ENCODE assay signal across 9 mouse cellular contexts in the genomic region with DNA sequence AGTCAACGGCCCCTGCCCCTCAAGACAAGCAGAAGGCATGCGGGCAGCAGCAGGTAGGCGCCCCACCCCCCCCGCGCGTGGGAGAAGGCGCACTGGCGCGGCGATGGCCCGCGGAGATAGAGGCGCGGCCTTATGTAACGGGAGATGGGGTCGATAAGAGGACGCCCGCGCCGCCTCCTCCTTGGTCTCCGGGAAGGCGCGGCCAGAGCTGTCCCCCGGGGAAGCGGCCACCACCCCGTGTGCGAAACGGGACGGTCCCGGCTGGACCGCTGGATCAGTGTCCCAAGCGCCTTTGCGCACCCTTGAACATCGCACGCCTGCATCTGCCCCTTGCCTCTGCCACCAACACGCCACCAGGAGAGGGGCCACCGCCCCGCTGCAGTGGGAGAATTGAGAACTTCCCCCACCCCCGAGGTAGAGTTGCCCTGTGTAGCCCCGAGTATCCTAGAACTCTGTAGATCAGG. TPM values are rescaled to one million over a fixed set of nuclear protein-coding genes. Genes with fewer than 3 reads are reported as not detected.
DNase-seq lines count a peak whose midpoint lies in the region; ATAC-seq and TF ChIP-seq lines count a peak whose summit lies in the region.
"Had no signal": no experiment of that assay in that cellular context is flagged by ENCODE, and none has a peak within 500 bp of the region (broad histone marks: within the 10 kb centered on the region; RNA-seq: fewer than 3 reads in every experiment).

No protein-coding gene starts in this region.

- peak; percentile 57; the same call in 1 of the 2 replicates for ATAC-seq in kidney, embryonic 16.5 days (ENCODE audit: low FRiP score, low TSS enrichment)
- ATAC-seq in hindbrain, postnatal 0 days, result no peak
- 0 out of 2 replicates have a peak, but pooled peaks have one; percentile 28 for ATAC-seq in stomach, embryonic 14.5 days (ENCODE audit: insufficient number of reproducible peaks, insufficient read depth, low FRiP score, low read depth)

- H3K27ac ChIP-seq in kidney, embryonic 16.5 days (ENCODE audit: low read length), result no peak overlapping the region
- no peak overlapping the region for H3K27ac ChIP-seq in hindbrain, postnatal 0 days
- H3K27ac ChIP-seq in stomach, embryonic 14.5 days (ENCODE audit: low read length), result no peak overlapping the region

- H3K27me3 ChIP-seq in kidney, embryonic 16.5 days (ENCODE audit: insufficient read depth, low read length), result peaks cover 4% of the 10 kb centered on the region; the same call in 1 of the 2 replicates
- no peaks in the 10 kb centered on the region for H3K27me3 ChIP-seq in hindbrain, postnatal 0 days (ENCODE audit: insufficient read depth, low read length)
- 0 out of 2 replicates have a peak, but pooled peaks cover 2% of the 10 kb centered on the region for H3K27me3 ChIP-seq in stomach, embryonic 14.5 days (ENCODE audit: control insufficient read depth, insufficient read depth, low read length)

- H3K4me2 ChIP-seq in kidney, embryonic 16.5 days (replicated peaks; ENCODE audit: low read depth, low read length), result peak overlapping the region; percentile 74
- peak overlapping the region; percentile 62 for H3K4me2 ChIP-seq in hindbrain, postnatal 0 days (ENCODE audit: low read depth, low read length)
- H3K4me2 ChIP-seq in stomach, embryonic 14.5 days (replicated peaks; ENCODE audit: low read depth, low read length), result peak overlapping the region; percentile 63

- 1% methylated on average over 37 of the region's 40 CpGs for WGBS in kidney, embryonic 16.5 days
- 2% methylated on average over 34 of the region's 40 CpGs for WGBS in hindbrain, postnatal 0 days
- WGBS in stomach, embryonic 14.5 days, result 1% methylated on average over 39 of the region's 40 CpGs

- no peak for TF ChIP-seq CTCF in hindbrain, postnatal 0 days (IDR thresholded peaks at IDR 0.05; ENCODE audit: low read depth)

- peak overlapping the region; percentile 52 for H3K9ac ChIP-seq in kidney, embryonic 16.5 days (replicated peaks; ENCODE audit: low read length)
- H3K9ac ChIP-seq in hindbrain, postnatal 0 days (replicated peaks; ENCODE audit: low read length), result 0 out of 2 replicates have a peak overlapping the region, but pooled peaks have one; percentile 17
- no peak overlapping the region; the same call in 1 of the 2 replicates for H3K9ac ChIP-seq in stomach, embryonic 14.5 days (replicated peaks; ENCODE audit: low read depth, low read length)

- no peaks in the 10 kb centered on the region for H3K9me3 ChIP-seq in kidney, embryonic 16.5 days (ENCODE audit: low read length)
- no peaks in the 10 kb centered on the region for H3K9me3 ChIP-seq in hindbrain, postnatal 0 days (ENCODE audit: low read length)
- no peaks in the 10 kb centered on the region for H3K9me3 ChIP-seq in stomach, embryonic 14.5 days (ENCODE audit: control insufficient read depth, low read depth, low read length)

- H3K4me1 ChIP-seq in kidney, embryonic 16.5 days (ENCODE audit: insufficient read depth, low read length), result peaks cover 15% of the 10 kb centered on the region
- H3K4me1 ChIP-seq in hindbrain, postnatal 0 days (ENCODE audit: insufficient read depth, low read length), result peaks cover 6% of the 10 kb centered on the region; the same call in 1 of the 2 replicates
- H3K4me1 ChIP-seq in stomach, embryonic 14.5 days (ENCODE audit: control insufficient read depth, insufficient read depth, low read length), result peaks cover 8% of the 10 kb centered on the region; the same call in 1 of the 2 replicates

- no peaks in the 10 kb centered on the region for H3K36me3 ChIP-seq in kidney, embryonic 16.5 days (ENCODE audit: insufficient read depth, low read length)
- no peaks in the 10 kb centered on the region for H3K36me3 ChIP-seq in hindbrain, postnatal 0 days (ENCODE audit: insufficient read depth, low read length)
- H3K36me3 ChIP-seq in stomach, embryonic 14.5 days (ENCODE audit: control insufficient read depth, insufficient read depth, low read length), result no peaks in the 10 kb centered on the region

- no peak for DNase-seq in kidney, adult 9 months
- DNase-seq in MN1 (ENCODE audit: low spot score), result peak; percentile 35
- peak; percentile 48 for DNase-seq in embryo, embryonic 11 days
- no peak for DNase-seq in hindbrain, postnatal 0 days (ENCODE audit: low spot score)
- peak; percentile 7 for DNase-seq in lung, postnatal 36 days
- DNase-seq in yolk sac, embryonic 10.5 days (ENCODE audit: low spot score), result no peak

- H3K4me3 ChIP-seq in kidney, embryonic 16.5 days (ENCODE audit: low read length), result peak overlapping the region; percentile 43
- peak overlapping the region; percentile 32 for H3K4me3 ChIP-seq in hindbrain, postnatal 0 days (ENCODE audit: low read length)
- peak overlapping the region; percentile 27 for H3K4me3 ChIP-seq in stomach, embryonic 14.5 days (ENCODE audit: low read depth, low read length)

RNA-seq across cellular contexts. Expression of gene Il13, which starts 1.7 kb away (rescaled TPM):
- not detected in 2 replicates for polyA plus RNA-seq in kidney, embryonic 16.5 days (2015; fragmentation: Nextera tagmentation; extraction: Ambion mirVana)
- not detected in 2 replicates for total RNA-seq in hindbrain, postnatal 0 days (2014; rRNA removed)
- polyA plus RNA-seq in hindbrain, postnatal 0 days (2015; fragmentation: Nextera tagmentation; extraction: Ambion mirVana), result not detected in 2 replicates
- polyA plus RNA-seq in stomach, embryonic 14.5 days (2014; fragmentation: Nextera tagmentation; extraction: Ambion mirVana), result not detected in 2 replicates
- total RNA-seq: left cerebral cortex, postnatal 25 days had no signal

RNA-seq across cellular contexts. Expression of gene Il4, which starts 17.7 kb away (rescaled TPM):
- 0.36 and 0.97 TPM in 2 replicates for polyA plus RNA-seq in kidney, embryonic 16.5 days (2015; fragmentation: Nextera tagmentation; extraction: Ambion mirVana)
- total RNA-seq in hindbrain, postnatal 0 days (2014; rRNA removed), result not detected in 2 replicates
- polyA plus RNA-seq in hindbrain, postnatal 0 days (2015; fragmentation: Nextera tagmentation; extraction: Ambion mirVana), result 3.8 and 3.9 TPM in 2 replicates
- polyA plus RNA-seq in stomach, embryonic 14.5 days (2014; fragmentation: Nextera tagmentation; extraction: Ambion mirVana), result 2.1 and 2.2 TPM in 2 replicates
- total RNA-seq: left cerebral cortex, postnatal 25 days had no signal

Comparison
In these comparisons a context has a peak if more than half of its experiments do, and no peak if none do; other contexts are left out.
1. DNase-seq: peak in MN1 (single experiment), embryo, embryonic 11 days (single experiment) and lung, postnatal 36 days (single experiment); none in kidney, adult 9 months (single experiment), hindbrain, postnatal 0 days (single experiment) and yolk sac, embryonic 10.5 days (single experiment).
2. Peak in every context shown above with its lines, with median percentiles within 50 percentile points of each other: H3K4me2 ChIP-seq and H3K4me3 ChIP-seq.